Mouse (Mus musculus): ENCODE data around the gene Fancc.
"Not testable (repeated sequence)": the region's sequence is repeated elsewhere in the genome, so short reads cannot be mapped to it uniquely, and the experiment has no call there.

The Fancc gene

GRCm38 (mm10) chr13:63345476-63346225, 151.4 kb downstream of the Fancc start:
- DNase-seq = no peak

GRCm38 (mm10) chr13:63344481-63344880, 152.6 kb downstream of the Fancc start:
- no peak for DNase-seq

- DNase-seq = no peak
These were observed 154.3 kb downstream of the Fancc start for GRCm38 (mm10) chr13:63342781-63343180.

DNA sequence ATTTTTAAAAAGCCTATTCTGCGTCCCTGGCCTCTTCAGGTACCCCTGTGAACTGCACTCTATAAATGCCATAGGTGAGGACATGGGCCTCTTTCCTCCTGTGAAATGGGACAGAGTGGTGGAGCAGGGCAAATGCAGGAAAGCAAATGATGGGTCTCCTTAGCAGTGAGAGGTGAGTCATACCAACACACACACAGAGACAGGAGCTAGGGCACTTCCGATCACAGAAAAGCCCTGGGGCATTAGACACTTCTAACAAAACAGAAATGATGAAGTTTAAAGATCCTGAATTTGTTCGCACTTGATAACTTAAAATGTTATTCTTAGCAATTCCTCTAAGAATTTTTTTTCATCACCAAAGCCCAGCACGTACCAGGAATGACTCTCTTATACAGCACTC, 157.1 kb downstream of the Fancc start:
- DNase-seq = no peak

DNA sequence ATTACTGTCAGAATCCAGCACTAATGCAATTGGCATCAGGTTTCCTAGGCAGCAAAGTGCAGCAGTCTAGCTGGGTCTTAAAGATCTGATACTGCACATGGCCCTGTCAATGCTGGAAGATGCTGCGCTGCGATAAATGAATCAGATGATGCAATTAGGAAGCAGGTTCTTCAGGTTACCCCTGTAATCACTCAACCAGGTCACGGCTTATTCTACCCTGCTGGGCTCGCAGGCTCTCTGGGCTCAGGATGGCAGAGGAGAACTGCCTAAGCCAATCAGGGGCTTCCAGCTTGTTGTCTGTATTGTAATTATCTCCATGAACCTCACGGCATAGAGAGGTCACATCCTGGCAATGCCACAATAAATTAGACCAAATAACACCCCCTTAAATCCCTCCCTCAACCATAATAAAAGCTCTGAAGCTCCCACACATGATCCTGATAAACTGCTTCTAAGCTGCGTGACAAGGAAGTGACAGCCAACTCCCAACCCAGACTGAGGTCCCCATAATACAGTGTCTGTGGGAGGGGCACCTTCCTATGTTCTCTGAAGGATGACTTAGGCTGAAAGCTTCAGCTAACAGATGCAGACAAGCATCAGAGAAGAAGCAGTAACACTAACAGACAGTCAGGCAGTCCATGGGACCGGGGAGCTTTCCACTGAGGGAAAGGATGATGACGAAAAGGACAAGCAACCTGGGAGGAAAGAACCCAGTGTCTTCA, 159.7 kb downstream of the Fancc start:
- no peak for DNase-seq

GRCm38 (mm10) chr13:63336335-63336734, 160.7 kb downstream of the Fancc start:
- DNase-seq = no peak

- no peak for DNase-seq
These were observed 161.5 kb downstream of the Fancc start for GRCm38 (mm10) chr13:63335421-63336134.

GRCm38 (mm10) chr13:63332576-63333300, 164.3 kb downstream of the Fancc start:
- no peak for DNase-seq

DNA sequence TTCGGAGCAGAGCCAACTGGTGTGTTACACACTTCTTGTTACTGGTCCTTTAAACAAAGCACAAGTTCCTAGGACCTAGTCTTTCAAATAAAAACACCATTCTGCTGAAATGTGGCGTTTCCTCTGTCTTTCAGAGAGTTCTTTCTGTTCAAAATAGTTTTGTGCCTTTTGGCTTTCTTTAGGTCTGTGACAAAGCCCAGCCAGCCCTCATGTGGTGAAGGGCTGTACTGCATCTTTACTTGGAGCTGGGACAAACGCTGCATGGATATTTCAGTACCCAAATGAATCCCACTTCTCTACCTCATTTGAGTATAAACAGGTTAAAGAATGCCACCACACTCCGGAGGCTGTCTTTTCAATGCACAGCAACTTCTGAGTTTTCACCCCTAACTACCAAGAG, 165.7 kb downstream of the Fancc start:
- DNase-seq = peak; percentile 54

DNA sequence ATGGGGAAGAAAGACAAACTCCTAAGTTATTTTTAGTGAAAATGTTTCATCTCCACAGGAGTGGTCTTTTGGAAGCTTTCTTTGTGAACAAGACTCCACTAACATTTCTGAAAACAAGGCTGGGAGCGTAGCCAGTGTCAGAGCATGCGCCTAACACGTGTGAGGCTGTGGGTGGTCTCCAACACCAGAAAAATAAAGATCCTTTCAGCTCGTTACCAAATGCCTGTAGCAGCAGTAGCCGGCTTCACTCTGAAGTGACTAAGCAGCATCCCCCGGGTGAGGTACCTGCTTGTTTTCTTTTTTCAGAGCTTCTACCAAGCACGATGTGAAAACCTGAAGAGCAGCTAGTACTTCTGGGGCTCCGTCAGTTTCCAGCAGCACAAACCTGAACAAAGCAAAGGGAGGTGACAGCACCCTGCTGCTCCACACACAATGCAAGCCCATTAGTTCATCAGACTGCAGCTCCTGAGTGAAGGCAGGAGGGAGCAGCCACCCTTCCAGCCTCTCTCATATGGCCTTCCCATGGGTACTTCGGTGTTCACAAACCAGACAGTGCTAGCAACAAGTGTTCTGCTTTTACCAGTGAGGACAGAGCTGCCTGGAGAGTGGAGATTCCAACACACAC, 166.7 kb downstream of the Fancc start:
- no peak for DNase-seq

DNA sequence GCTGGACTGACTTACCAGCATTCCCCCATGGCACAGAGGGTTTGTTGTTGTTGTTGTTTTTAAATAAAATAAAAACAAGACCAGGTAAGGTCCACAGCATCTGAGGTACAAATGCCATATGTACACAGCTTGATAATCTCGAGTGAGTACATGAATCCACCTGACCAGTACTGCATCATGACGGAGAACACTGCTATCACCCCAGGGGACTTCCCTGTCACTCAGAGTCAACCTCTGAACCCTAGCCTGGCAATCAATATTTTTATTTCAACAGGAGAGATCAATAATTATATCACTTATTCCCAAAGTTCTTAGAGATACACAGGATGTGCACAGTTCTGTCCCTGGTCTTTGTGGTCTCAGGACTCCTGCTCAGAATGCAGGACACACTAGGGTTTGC, 171.1 kb downstream of the Fancc start:
- DNase-seq = no peak

GRCm38 (mm10) chr13:63324978-63325848, 171.9 kb downstream of the Fancc start:
- no peak for DNase-seq

- no peak for DNase-seq
These were observed 172.8 kb downstream of the Fancc start for GRCm38 (mm10) chr13:63324311-63324710.

DNA sequence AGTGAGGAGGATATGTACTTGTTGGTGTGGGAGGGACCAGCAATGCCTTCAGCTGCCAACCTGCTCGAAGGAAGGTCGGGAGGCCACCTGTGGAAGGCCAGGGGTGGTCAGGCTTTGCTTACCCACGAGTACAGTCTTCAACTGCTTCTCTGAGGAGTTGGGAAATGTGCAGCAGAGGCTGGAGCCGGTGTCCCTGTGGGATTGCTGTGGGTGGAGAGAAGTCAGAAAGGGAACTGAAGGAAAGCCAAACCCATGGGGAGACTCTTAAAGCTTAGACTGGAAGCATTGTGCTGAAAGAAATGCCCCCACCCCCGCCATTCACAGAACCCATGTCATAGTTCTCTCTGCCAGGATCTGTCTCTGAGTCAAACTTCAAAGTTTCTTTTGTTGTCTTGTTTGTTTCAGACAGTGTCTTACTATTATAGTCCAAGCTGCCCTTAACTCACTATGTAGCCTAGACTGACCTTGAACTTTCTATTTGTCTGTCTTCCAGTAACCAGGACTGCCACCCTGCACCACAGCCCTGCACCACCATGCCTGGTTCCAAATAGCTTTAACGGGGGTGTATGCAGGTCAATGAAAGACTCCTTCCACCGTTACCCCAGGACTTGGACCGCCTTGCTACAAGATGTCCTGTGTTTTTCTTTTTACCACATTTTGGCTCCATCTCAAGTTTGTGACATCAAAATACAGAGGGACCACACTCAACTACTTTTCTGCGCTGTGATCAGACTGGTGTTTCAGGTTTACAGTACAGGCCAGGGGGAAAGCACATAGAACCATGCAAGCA, 173.6 kb downstream of the Fancc start:
- DNase-seq = no peak

- DNase-seq = no peak
These were observed 174.3 kb downstream of the Fancc start for GRCm38 (mm10) chr13:63322756-63323155.

GRCm38 (mm10) chr13:63321689-63322088, 175.4 kb downstream of the Fancc start:
- DNase-seq = no peak

DNA sequence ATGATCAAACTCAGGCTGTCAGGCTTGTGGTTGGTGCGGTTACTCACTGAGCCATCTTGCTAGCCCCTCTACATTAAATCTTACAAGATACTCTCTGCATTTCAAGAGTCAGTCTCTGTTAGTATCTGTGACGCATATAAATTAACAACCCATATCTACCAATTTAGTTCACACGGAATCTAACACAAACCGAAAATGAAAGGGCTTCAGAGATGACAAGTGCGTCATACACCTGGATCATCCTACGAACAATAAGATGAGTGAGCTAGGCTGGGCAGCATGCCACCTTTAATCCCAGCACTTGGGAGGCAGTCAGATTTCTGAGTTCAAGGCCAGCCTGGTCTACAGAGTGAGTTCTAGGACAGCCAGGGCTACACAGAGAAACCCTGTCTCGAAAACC, 177.3 kb downstream of the Fancc start:
- DNase-seq = no peak

- no peak for DNase-seq
These were observed 179.4 kb downstream of the Fancc start for GRCm38 (mm10) chr13:63317681-63318104.

DNA sequence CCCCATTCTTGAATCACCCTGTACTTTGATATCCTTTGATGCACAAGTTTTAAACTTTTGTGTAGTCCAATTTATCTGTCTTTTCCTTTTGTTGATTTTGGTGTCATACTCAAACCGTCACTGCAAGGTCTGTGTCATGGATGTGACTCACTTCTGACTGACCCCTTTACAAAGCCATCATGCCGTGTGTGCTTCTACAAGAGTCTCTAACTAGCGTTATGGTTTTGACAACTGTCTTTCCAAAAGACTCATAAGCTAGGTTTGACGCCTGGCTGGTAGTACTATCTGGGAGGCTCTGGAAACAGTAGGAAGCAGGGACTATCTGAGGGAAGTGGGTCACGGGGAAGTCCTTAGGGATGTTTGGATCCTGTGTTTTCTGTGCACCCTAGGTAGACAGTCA, 180.7 kb downstream of the Fancc start:
- DNase-seq = no peak

DNA sequence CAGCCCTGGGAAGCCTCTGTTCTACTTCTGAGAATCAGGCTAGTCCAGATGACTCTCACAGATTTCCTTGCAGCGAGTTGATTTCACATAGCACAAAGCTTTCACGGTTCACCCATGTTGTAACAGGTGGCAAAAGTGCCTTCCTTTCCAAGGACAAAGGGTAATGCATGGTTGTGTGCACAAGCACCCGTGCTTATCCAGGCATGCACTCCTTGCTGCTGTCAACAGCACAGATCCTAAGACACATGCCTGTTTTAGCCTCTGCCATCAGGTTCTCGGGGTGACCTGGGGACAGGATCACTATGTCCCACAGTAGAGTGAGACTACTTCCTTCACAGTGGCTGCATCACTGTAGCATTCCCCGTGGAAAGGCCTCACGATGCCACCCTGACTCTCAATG, 181.3 kb downstream of the Fancc start:
- DNase-seq = no peak

DNA sequence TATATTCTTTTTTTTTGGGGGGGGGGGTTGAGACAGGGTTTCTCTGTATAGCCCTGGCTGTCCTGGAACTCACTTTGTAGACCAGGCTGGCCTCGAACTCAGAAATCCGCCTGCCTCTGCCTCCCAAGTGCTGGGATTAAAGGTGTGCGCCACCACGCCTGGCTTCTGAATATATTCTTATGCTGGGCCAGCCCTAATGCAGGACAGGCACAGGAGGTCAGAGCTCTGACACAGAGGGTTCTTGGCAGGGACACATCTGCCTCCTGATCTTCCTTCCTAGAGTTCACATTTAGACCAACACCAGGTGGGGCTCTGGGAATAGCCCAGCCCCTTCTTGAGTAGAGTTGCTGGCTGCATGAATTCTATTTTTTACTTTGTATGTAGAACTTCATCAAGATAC, 182.0 kb downstream of the Fancc start:
- not testable (repeated sequence) for DNase-seq

Data from cerebellum, adult 11 months (tissue).